Mouse (Mus musculus): ENCODE data around the gene Cd109. TPM values are rescaled to one million over a fixed set of nuclear protein-coding genes. Genes with fewer than 3 reads are reported as not detected.

The Cd109 gene
- polyA plus RNA-seq, 1 experiment from 2014 or later = 5.1 TPM

GRCm38 (mm10) chr9:78649398-78649797, 34.1 kb downstream of the Cd109 start:
- no peak overlapping the region for H3K9ac ChIP-seq (replicated peaks)
- H3K4me3 ChIP-seq = no peak overlapping the region
- H3K27me3 ChIP-seq = no peaks in the 10 kb centered on the region
- no peaks in the 10 kb centered on the region for H3K4me1 ChIP-seq
- no peak overlapping the region for H3K4me2 ChIP-seq (replicated peaks)
- no peaks in the 10 kb centered on the region for H3K36me3 ChIP-seq
- no peak for ATAC-seq (ENCODE audit: low FRiP score, low read depth)
- no peaks in the 10 kb centered on the region for H3K9me3 ChIP-seq
- H3K27ac ChIP-seq (replicated peaks) = no peak overlapping the region

GRCm38 (mm10) chr9:78657564-78657963, 42.2 kb downstream of the Cd109 start:
- H3K4me3 ChIP-seq = no peak overlapping the region
- no peak overlapping the region for H3K27ac ChIP-seq (replicated peaks)
- H3K27me3 ChIP-seq = no peaks in the 10 kb centered on the region
- no peaks in the 10 kb centered on the region for H3K36me3 ChIP-seq
- no peak overlapping the region for H3K4me2 ChIP-seq (replicated peaks)
- no peak overlapping the region for H3K9ac ChIP-seq (replicated peaks)
- H3K4me1 ChIP-seq = no peaks in the 10 kb centered on the region
- no peaks in the 10 kb centered on the region for H3K9me3 ChIP-seq
- ATAC-seq (ENCODE audit: low FRiP score, low read depth) = no peak
- WGBS = 88% methylated on average over 5 of the region's 5 CpGs

DNA sequence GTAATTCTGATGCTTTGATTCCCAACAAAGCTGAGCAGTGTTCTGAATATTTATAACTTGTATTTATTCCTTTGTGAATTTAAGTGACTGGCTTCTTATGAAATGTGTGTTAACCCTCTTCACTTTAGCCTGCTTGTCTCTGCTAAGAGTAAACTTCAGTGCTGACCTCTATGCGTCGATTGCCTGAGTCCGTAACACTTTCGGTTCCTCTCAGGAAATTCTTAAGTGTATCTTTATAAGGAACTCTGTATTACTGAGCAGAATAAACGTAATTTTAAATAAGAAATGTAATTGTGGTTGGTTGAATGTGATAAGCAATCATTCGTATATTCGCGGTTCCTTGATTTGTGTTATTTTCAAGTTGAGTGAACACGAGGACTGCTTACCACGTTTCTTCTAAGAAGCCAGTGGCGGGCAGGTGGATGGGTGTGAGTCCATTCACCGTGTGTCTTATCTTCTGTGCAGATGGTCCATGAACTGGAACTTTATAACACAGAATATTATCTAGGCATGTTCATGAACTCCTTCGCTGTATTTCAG, 56.2 kb downstream of the Cd109 start:
- WGBS = 89% methylated on average over 13 of the region's 13 CpGs
- no peak overlapping the region for H3K4me2 ChIP-seq (replicated peaks)
- H3K4me1 ChIP-seq = no peaks in the 10 kb centered on the region
- H3K9ac ChIP-seq (replicated peaks) = no peak overlapping the region
- ATAC-seq (ENCODE audit: low FRiP score, low read depth) = no peak
- no peak overlapping the region for H3K27ac ChIP-seq (replicated peaks)
- no peaks in the 10 kb centered on the region for H3K27me3 ChIP-seq
- H3K36me3 ChIP-seq = no peaks in the 10 kb centered on the region
- no peak overlapping the region for H3K4me3 ChIP-seq
- H3K9me3 ChIP-seq = no peaks in the 10 kb centered on the region

GRCm38 (mm10) chr9:78700691-78701090, 85.3 kb downstream of the Cd109 start:
- WGBS = 0% methylated on average over 1 of the region's 1 CpGs
- Histone ChIP-seq H3K9me3 (no peaks in the 10 kb centered on the region), H3K4me3 (no peak overlapping the region), H3K27me3 (no peaks in the 10 kb centered on the region), H3K4me2 (replicated peaks) (no peak overlapping the region), H3K36me3 (no peaks in the 10 kb centered on the region), H3K4me1 (no peaks in the 10 kb centered on the region), H3K27ac (replicated peaks) (no peak overlapping the region), H3K9ac (replicated peaks) (no peak overlapping the region)
- ATAC-seq (ENCODE audit: low FRiP score, low read depth) = no peak

GRCm38 (mm10) chr9:78702509-78703239, 87.3 kb downstream of the Cd109 start:
- ATAC-seq (ENCODE audit: low FRiP score, low read depth) = no peak
- Histone ChIP-seq H3K36me3 (no peaks in the 10 kb centered on the region), H3K9ac (replicated peaks) (no peak overlapping the region), H3K4me3 (no peak overlapping the region), H3K27ac (replicated peaks) (no peak overlapping the region), H3K4me2 (replicated peaks) (no peak overlapping the region), H3K9me3 (0 out of 2 replicates have a peak, but pooled peaks cover 3% of the 10 kb centered on the region), H3K27me3 (no peaks in the 10 kb centered on the region), H3K4me1 (no peaks in the 10 kb centered on the region)
- 93% methylated on average over 12 of the region's 12 CpGs for WGBS

- H3K27ac ChIP-seq (replicated peaks) = no peak overlapping the region
- no peak overlapping the region for H3K9ac ChIP-seq (replicated peaks)
- H3K4me3 ChIP-seq = no peak overlapping the region
- 84% methylated on average over 6 of the region's 6 CpGs for WGBS
- H3K9me3 ChIP-seq = no peaks in the 10 kb centered on the region
- no peak overlapping the region for H3K4me2 ChIP-seq (replicated peaks)
- H3K27me3 ChIP-seq = no peaks in the 10 kb centered on the region
- no peaks in the 10 kb centered on the region for H3K4me1 ChIP-seq
- no peaks in the 10 kb centered on the region for H3K36me3 ChIP-seq
- no peak for ATAC-seq (ENCODE audit: low FRiP score, low read depth)
These were observed 105.8 kb downstream of the Cd109 start for GRCm38 (mm10) chr9:78720888-78721798.

GRCm38 (mm10) chr9:78731931-78732330, 116.6 kb downstream of the Cd109 start:
- no peak for ATAC-seq (ENCODE audit: low FRiP score, low read depth)
- no peak overlapping the region for H3K27ac ChIP-seq (replicated peaks)
- H3K9ac ChIP-seq (replicated peaks) = no peak overlapping the region
- no peak overlapping the region for H3K4me2 ChIP-seq (replicated peaks)
- no peaks in the 10 kb centered on the region for H3K27me3 ChIP-seq
- H3K9me3 ChIP-seq = no peaks in the 10 kb centered on the region
- H3K4me1 ChIP-seq = no peaks in the 10 kb centered on the region
- 69% methylated on average over 6 of the region's 6 CpGs for WGBS
- no peak overlapping the region for H3K4me3 ChIP-seq
- H3K36me3 ChIP-seq = no peaks in the 10 kb centered on the region

DNA sequence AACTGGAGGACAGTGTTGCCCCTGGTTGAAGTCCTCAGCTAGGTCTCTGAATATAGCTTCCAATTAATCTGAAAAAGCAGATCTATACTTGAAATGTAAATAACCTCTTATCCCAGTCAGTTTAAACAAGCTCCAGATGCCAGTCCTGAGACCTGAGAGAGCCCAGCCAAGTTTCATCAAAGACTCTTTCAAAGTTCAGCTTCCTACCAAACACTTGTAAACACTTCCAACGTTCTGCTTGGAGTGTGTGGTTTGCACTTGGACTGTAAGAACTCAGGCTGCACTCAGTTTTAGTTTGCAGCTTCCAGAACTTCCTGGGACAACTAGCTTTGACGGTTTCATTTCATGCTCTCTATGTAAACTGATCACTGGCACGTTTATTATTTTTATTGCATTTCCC, 120.2 kb downstream of the Cd109 start:
- H3K4me1 ChIP-seq = no peaks in the 10 kb centered on the region
- ATAC-seq (ENCODE audit: low FRiP score, low read depth) = no peak
- no peak overlapping the region for H3K27ac ChIP-seq (replicated peaks)
- no peaks in the 10 kb centered on the region for H3K27me3 ChIP-seq
- 93% methylated on average over 3 of the region's 3 CpGs for WGBS
- no peak overlapping the region for H3K4me2 ChIP-seq (replicated peaks)
- no peaks in the 10 kb centered on the region for H3K36me3 ChIP-seq
- no peak overlapping the region for H3K9ac ChIP-seq (replicated peaks)
- H3K4me3 ChIP-seq = no peak overlapping the region
- no peaks in the 10 kb centered on the region for H3K9me3 ChIP-seq

- no peaks in the 10 kb centered on the region for H3K27me3 ChIP-seq
- no peak overlapping the region for H3K4me2 ChIP-seq (replicated peaks)
- WGBS = 34% methylated on average over 3 of the region's 3 CpGs
- H3K4me1 ChIP-seq = no peaks in the 10 kb centered on the region
- H3K4me3 ChIP-seq = no peak overlapping the region
- no peak overlapping the region for H3K9ac ChIP-seq (replicated peaks)
- no peak overlapping the region for H3K27ac ChIP-seq (replicated peaks)
- H3K36me3 ChIP-seq = no peaks in the 10 kb centered on the region
- ATAC-seq (ENCODE audit: low FRiP score, low read depth) = no peak
- H3K9me3 ChIP-seq = no peaks in the 10 kb centered on the region
These were observed 126.7 kb downstream of the Cd109 start for GRCm38 (mm10) chr9:78742012-78742411.

- Histone ChIP-seq H3K4me3 (no peak overlapping the region), H3K4me1 (no peaks in the 10 kb centered on the region), H3K27me3 (no peaks in the 10 kb centered on the region), H3K9me3 (no peaks in the 10 kb centered on the region), H3K27ac (replicated peaks) (no peak overlapping the region), H3K9ac (replicated peaks) (no peak overlapping the region), H3K36me3 (no peaks in the 10 kb centered on the region), H3K4me2 (replicated peaks) (no peak overlapping the region)
- no peak for ATAC-seq (ENCODE audit: low FRiP score, low read depth)
- 79% methylated on average over 3 of the region's 3 CpGs for WGBS
These were observed 134.9 kb downstream of the Cd109 start for GRCm38 (mm10) chr9:78750246-78750645.

Measured in midbrain, embryonic 12.5 days (tissue).